Mouse (Mus musculus): ENCODE results near the gene Zfp445. TPM values are rescaled to one million over a fixed set of nuclear protein-coding genes. Genes with fewer than 3 reads are reported as not detected.

The Zfp445 gene
- polyA plus RNA-seq, 1 experiment from 2014 or later, result 66.0 TPM

GRCm38 (mm10) chr9:122846156-122846555 is 19.6 kb downstream of the Zfp445 start:
- Histone ChIP-seq H3K9me3 (ENCODE audit: control insufficient read depth, low read length) (peaks cover 8% of the 10 kb centered on the region; the same call in 1 of the 2 replicates), H3K27me3 (ENCODE audit: control insufficient read depth, insufficient read depth, low read length) (no peaks in the 10 kb centered on the region), H3K36me3 (ENCODE audit: control insufficient read depth, insufficient read depth, low read length) (peaks cover 19% of the 10 kb centered on the region), H3K9ac (ENCODE audit: low read depth, low read length) (no peak overlapping the region), H3K4me3 (ENCODE audit: low read length) (no peak overlapping the region), H3K4me1 (ENCODE audit: control insufficient read depth, insufficient read depth, low read length) (no peaks in the 10 kb centered on the region), H3K4me2 (replicated peaks; ENCODE audit: low read depth, low read length) (no peak overlapping the region), H3K27ac (ENCODE audit: low read depth, low read length) (no peak overlapping the region)
- ATAC-seq (ENCODE audit: low FRiP score, low TSS enrichment), result no peak

- no peak for ATAC-seq (ENCODE audit: low FRiP score, low TSS enrichment)
- Histone ChIP-seq H3K4me2 (replicated peaks; ENCODE audit: low read depth, low read length) (no peak overlapping the region), H3K36me3 (ENCODE audit: control insufficient read depth, insufficient read depth, low read length) (peaks cover 14% of the 10 kb centered on the region; the same call in 1 of the 2 replicates), H3K9ac (ENCODE audit: low read depth, low read length) (no peak overlapping the region), H3K9me3 (ENCODE audit: control insufficient read depth, low read length) (peaks cover 8% of the 10 kb centered on the region; the same call in 1 of the 2 replicates), H3K4me3 (ENCODE audit: low read length) (no peak overlapping the region), H3K27me3 (ENCODE audit: control insufficient read depth, insufficient read depth, low read length) (no peaks in the 10 kb centered on the region), H3K27ac (ENCODE audit: low read depth, low read length) (no peak overlapping the region), H3K4me1 (ENCODE audit: control insufficient read depth, insufficient read depth, low read length) (no peaks in the 10 kb centered on the region)
- WGBS, result 82% methylated on average over 3 of the region's 3 CpGs
These were observed 20.2 kb downstream of the Zfp445 start for GRCm38 (mm10) chr9:122845621-122846020.

GRCm38 (mm10) chr9:122843760-122844159 is 22.0 kb downstream of the Zfp445 start, which contains the start of gene Gm35549:
Gene Gm35549 (minus strand): TSS chr9:122844035.
- H3K4me2 ChIP-seq (replicated peaks; ENCODE audit: low read depth, low read length), result no peak within 1 kb of the TSS
- WGBS, result 76% methylated on average over 3 of the region's 3 CpGs
- no peaks in the 10 kb centered on the region for H3K4me1 ChIP-seq (ENCODE audit: control insufficient read depth, insufficient read depth, low read length)
- H3K4me3 ChIP-seq (ENCODE audit: low read length), result no peak within 1 kb of the TSS
- no peaks in the 10 kb centered on the region for H3K36me3 ChIP-seq (ENCODE audit: control insufficient read depth, insufficient read depth, low read length)
- H3K9me3 ChIP-seq (ENCODE audit: control insufficient read depth, low read length), result peaks cover 4% of the 10 kb centered on the region; the same call in 1 of the 2 replicates
- no peaks in the 10 kb centered on the region for H3K27me3 ChIP-seq (ENCODE audit: control insufficient read depth, insufficient read depth, low read length)
- H3K27ac ChIP-seq (ENCODE audit: low read depth, low read length), result no peak within 1 kb of the TSS
- ATAC-seq (ENCODE audit: low FRiP score, low TSS enrichment), result no peak
- no peak within 1 kb of the TSS for H3K9ac ChIP-seq (ENCODE audit: low read depth, low read length)

- no peaks in the 10 kb centered on the region for H3K36me3 ChIP-seq (ENCODE audit: control insufficient read depth, insufficient read depth, low read length)
- no peak overlapping the region for H3K4me3 ChIP-seq (ENCODE audit: low read length)
- H3K4me1 ChIP-seq (ENCODE audit: control insufficient read depth, insufficient read depth, low read length), result 0 out of 2 replicates have a peak, but pooled peaks cover 3% of the 10 kb centered on the region
- no peaks in the 10 kb centered on the region for H3K27me3 ChIP-seq (ENCODE audit: control insufficient read depth, insufficient read depth, low read length)
- no peak overlapping the region for H3K27ac ChIP-seq (ENCODE audit: low read depth, low read length)
- H3K9me3 ChIP-seq (ENCODE audit: control insufficient read depth, low read length), result no peaks in the 10 kb centered on the region
- 0 out of 2 replicates have a peak, but pooled peaks have one; percentile 60 for ATAC-seq (ENCODE audit: low FRiP score, low TSS enrichment)
- H3K4me2 ChIP-seq (replicated peaks; ENCODE audit: low read depth, low read length), result no peak overlapping the region; the same call in 1 of the 2 replicates
- WGBS, result 23% methylated on average over 16 of the region's 16 CpGs
- H3K9ac ChIP-seq (ENCODE audit: low read depth, low read length), result 0 out of 2 replicates have a peak overlapping the region, but pooled peaks have one; percentile 18
These were observed 28.1 kb downstream of the Zfp445 start for GRCm38 (mm10) chr9:122837680-122838079.

- 87% methylated on average over 4 of the region's 4 CpGs for WGBS
- no peak overlapping the region for H3K9ac ChIP-seq (ENCODE audit: low read depth, low read length)
- 0 out of 2 replicates have a peak, but pooled peaks cover 3% of the 10 kb centered on the region for H3K4me1 ChIP-seq (ENCODE audit: control insufficient read depth, insufficient read depth, low read length)
- no peak overlapping the region for H3K27ac ChIP-seq (ENCODE audit: low read depth, low read length)
- H3K4me3 ChIP-seq (ENCODE audit: low read length), result no peak overlapping the region
- no peaks in the 10 kb centered on the region for H3K9me3 ChIP-seq (ENCODE audit: control insufficient read depth, low read length)
- no peak for ATAC-seq (ENCODE audit: low FRiP score, low TSS enrichment)
- no peaks in the 10 kb centered on the region for H3K36me3 ChIP-seq (ENCODE audit: control insufficient read depth, insufficient read depth, low read length)
- H3K4me2 ChIP-seq (replicated peaks; ENCODE audit: low read depth, low read length), result no peak overlapping the region
- H3K27me3 ChIP-seq (ENCODE audit: control insufficient read depth, insufficient read depth, low read length), result no peaks in the 10 kb centered on the region
These were observed 28.6 kb downstream of the Zfp445 start for GRCm38 (mm10) chr9:122837216-122837615.

- H3K27me3 ChIP-seq (ENCODE audit: control insufficient read depth, insufficient read depth, low read length), result no peaks in the 10 kb centered on the region
These were observed 29.0 kb downstream of the Zfp445 start for GRCm38 (mm10) chr9:122836790-122837189.

GRCm38 (mm10) chr9:122836126-122836525 is 29.7 kb downstream of the Zfp445 start:
- no peaks in the 10 kb centered on the region for H3K36me3 ChIP-seq (ENCODE audit: control insufficient read depth, insufficient read depth, low read length)
- no peaks in the 10 kb centered on the region for H3K9me3 ChIP-seq (ENCODE audit: control insufficient read depth, low read length)
- no peaks in the 10 kb centered on the region for H3K27me3 ChIP-seq (ENCODE audit: control insufficient read depth, insufficient read depth, low read length)
- no peak for ATAC-seq (ENCODE audit: low FRiP score, low TSS enrichment)
- H3K4me2 ChIP-seq (replicated peaks; ENCODE audit: low read depth, low read length), result no peak overlapping the region
- 0 out of 2 replicates have a peak, but pooled peaks cover 3% of the 10 kb centered on the region for H3K4me1 ChIP-seq (ENCODE audit: control insufficient read depth, insufficient read depth, low read length)
- 76% methylated on average over 9 of the region's 9 CpGs for WGBS
- H3K4me3 ChIP-seq (ENCODE audit: low read length), result no peak overlapping the region
- no peak overlapping the region for H3K27ac ChIP-seq (ENCODE audit: low read depth, low read length)
- no peak overlapping the region for H3K9ac ChIP-seq (ENCODE audit: low read depth, low read length)

More at GRCm38 (mm10) chr9:122836790-122837189, 29.0 kb downstream of the Zfp445 start:
- Histone ChIP-seq H3K4me3 (ENCODE audit: low read length) (no peak overlapping the region), H3K9ac (ENCODE audit: low read depth, low read length) (no peak overlapping the region), H3K9me3 (ENCODE audit: control insufficient read depth, low read length) (no peaks in the 10 kb centered on the region), H3K36me3 (ENCODE audit: control insufficient read depth, insufficient read depth, low read length) (no peaks in the 10 kb centered on the region), H3K4me1 (ENCODE audit: control insufficient read depth, insufficient read depth, low read length) (0 out of 2 replicates have a peak, but pooled peaks cover 3% of the 10 kb centered on the region), H3K4me2 (replicated peaks; ENCODE audit: low read depth, low read length) (no peak overlapping the region), H3K27ac (ENCODE audit: low read depth, low read length) (no peak overlapping the region)
- 66% methylated on average over 6 of the region's 6 CpGs for WGBS
- ATAC-seq (ENCODE audit: low FRiP score, low TSS enrichment), result no peak

- Histone ChIP-seq H3K9me3 (ENCODE audit: control insufficient read depth, low read length) (no peaks in the 10 kb centered on the region), H3K36me3 (ENCODE audit: control insufficient read depth, insufficient read depth, low read length) (peaks cover 5% of the 10 kb centered on the region; the same call in 1 of the 2 replicates), H3K9ac (ENCODE audit: low read depth, low read length) (no peak overlapping the region), H3K27me3 (ENCODE audit: control insufficient read depth, insufficient read depth, low read length) (no peaks in the 10 kb centered on the region), H3K27ac (ENCODE audit: low read depth, low read length) (no peak overlapping the region), H3K4me2 (replicated peaks; ENCODE audit: low read depth, low read length) (no peak overlapping the region), H3K4me1 (ENCODE audit: control insufficient read depth, insufficient read depth, low read length) (no peaks in the 10 kb centered on the region), H3K4me3 (ENCODE audit: low read length) (no peak overlapping the region)
- WGBS, result 79% methylated on average over 4 of the region's 4 CpGs
- ATAC-seq (ENCODE audit: low FRiP score, low TSS enrichment), result no peak
These were observed 35.9 kb downstream of the Zfp445 start for GRCm38 (mm10) chr9:122829826-122830380.

- Histone ChIP-seq H3K4me2 (replicated peaks; ENCODE audit: low read depth, low read length) (no peak overlapping the region), H3K4me1 (ENCODE audit: control insufficient read depth, insufficient read depth, low read length) (no peaks in the 10 kb centered on the region), H3K4me3 (ENCODE audit: low read length) (no peak overlapping the region), H3K27me3 (ENCODE audit: control insufficient read depth, insufficient read depth, low read length) (no peaks in the 10 kb centered on the region), H3K9ac (ENCODE audit: low read depth, low read length) (no peak overlapping the region), H3K27ac (ENCODE audit: low read depth, low read length) (no peak overlapping the region), H3K36me3 (ENCODE audit: control insufficient read depth, insufficient read depth, low read length) (peaks cover 12% of the 10 kb centered on the region), H3K9me3 (ENCODE audit: control insufficient read depth, low read length) (no peaks in the 10 kb centered on the region)
- 91% methylated on average over 4 of the region's 4 CpGs for WGBS
- ATAC-seq (ENCODE audit: low FRiP score, low TSS enrichment), result no peak
These were observed 39.1 kb downstream of the Zfp445 start for GRCm38 (mm10) chr9:122826743-122827142.
